Mouse (Mus musculus) lung, embryonic 14.5 days (tissue): ENCODE measurements at regions not wholly inside any gene's neighbourhood (a gene's known extent, or its start where the extent isn't known, plus 50 kb on each side); places are given as distances from the start of the nearest gene placed in this dataset.

ENCODE experiments used
- ATAC-seq: fragments of 200-750 bp; cut with Nextera tagmentation; 2 replicates; pipeline ENCODE4 v1.8.0; 2017; ENCODE audit warnings: mild to moderate bottlenecking, moderate TSS enrichment, moderate library complexity; ENCODE audit not compliant: insufficient read depth
- DNase-seq: peaks from one replicate; pipeline ENCODE4 v3.0.0-alpha.2; 2015
- H3K27ac ChIP-seq: fragments of 300-500 bp; sonication (generic); 2 replicates; pipeline ENCODE4 v1.5.1; 2014; ENCODE audit warnings: low read depth, mild to moderate bottlenecking, moderate library complexity
- H3K27me3 ChIP-seq: fragments of 300-500 bp; sonication (generic); 2 replicates; pipeline ENCODE4 v1.6.1; 2014; ENCODE audit warnings: low read length, control low read depth; ENCODE audit not compliant: insufficient read depth
- H3K36me3 ChIP-seq: fragments of 300-500 bp; sonication (generic); 2 replicates; pipeline ENCODE4 v1.6.1; 2014; ENCODE audit warnings: control low read depth; ENCODE audit not compliant: insufficient read depth
- H3K4me1 ChIP-seq: fragments of 300-500 bp; sonication (generic); 2 replicates; pipeline ENCODE4 v1.6.1; 2014; ENCODE audit warnings: antibody characterized with exemption, control low read depth; ENCODE audit not compliant: insufficient read depth
- H3K4me2 ChIP-seq: fragments of 300-500 bp; sonication (generic); 2 replicates; pipeline ENCODE4 v1.6.1; 2014; ENCODE audit warnings: mild to moderate bottlenecking
- H3K4me3 ChIP-seq: fragments of 300-500 bp; sonication (generic); 2 replicates; pipeline ENCODE4 v1.5.1; 2014; ENCODE audit warnings: low read depth, low read length
- H3K9ac ChIP-seq: fragments of 300-500 bp; sonication (generic); 2 replicates; pipeline ENCODE4 v1.6.1; 2014
- H3K9me3 ChIP-seq: fragments of 300-500 bp; sonication (generic); 2 replicates; pipeline ENCODE4 v1.6.1; 2016; ENCODE audit warnings: low read depth, low read length, control low read depth
- CTCF ChIP-seq: IDR thresholded peaks from 2 replicates; pipeline ENCODE4 v1.5.1; 2016; ENCODE audit warnings: antibody characterized with exemption, low read depth
- WGBS: fragments of 180-500 bp; shearing (Covaris S2); extraction: QIAGEN DNeasy Blood & Tissue Kit; methylation state at CpG from one replicate; pipeline ENCODE4 v1.1.7; 2014; 5-methylcytosine and 5-hydroxymethylcytosine counted together

DNA sequence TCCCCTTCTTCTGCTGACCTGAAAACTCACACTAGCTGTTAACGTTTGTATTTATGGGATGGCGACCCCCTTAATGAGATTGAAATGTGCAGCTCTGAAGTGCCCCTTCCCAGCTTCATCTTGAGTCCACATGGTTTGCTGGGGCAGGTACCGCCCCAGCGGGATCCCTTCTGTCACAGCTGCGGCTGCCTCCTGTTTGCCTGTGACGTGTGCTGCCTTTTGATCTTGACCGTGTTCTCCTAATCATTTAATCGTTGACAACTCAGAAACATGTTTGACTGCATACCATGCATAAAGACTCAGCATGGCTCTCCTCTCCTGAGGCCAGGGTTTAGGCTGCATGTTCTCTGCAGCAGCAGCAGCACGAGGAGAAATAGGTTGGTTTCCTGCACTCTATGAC is 511.5 kb downstream of the 1700129C05Rik start:
- Histone ChIP-seq H3K27me3 (no peaks in the 10 kb centered on the region), H3K36me3 (no peaks in the 10 kb centered on the region), H3K9ac (no peak overlapping the region), H3K4me1 (no peaks in the 10 kb centered on the region), H3K9me3 (no peaks in the 10 kb centered on the region), H3K4me3 (no peak overlapping the region), H3K27ac (no peak overlapping the region), H3K4me2 (no peak overlapping the region)
- WGBS, result 20% methylated on average over 9 of the region's 9 CpGs
- TF ChIP-seq CTCF, result no peak
- peak; percentile 50 for DNase-seq
- ATAC-seq, result no peak; the same call in 1 of the 2 replicates

DNA sequence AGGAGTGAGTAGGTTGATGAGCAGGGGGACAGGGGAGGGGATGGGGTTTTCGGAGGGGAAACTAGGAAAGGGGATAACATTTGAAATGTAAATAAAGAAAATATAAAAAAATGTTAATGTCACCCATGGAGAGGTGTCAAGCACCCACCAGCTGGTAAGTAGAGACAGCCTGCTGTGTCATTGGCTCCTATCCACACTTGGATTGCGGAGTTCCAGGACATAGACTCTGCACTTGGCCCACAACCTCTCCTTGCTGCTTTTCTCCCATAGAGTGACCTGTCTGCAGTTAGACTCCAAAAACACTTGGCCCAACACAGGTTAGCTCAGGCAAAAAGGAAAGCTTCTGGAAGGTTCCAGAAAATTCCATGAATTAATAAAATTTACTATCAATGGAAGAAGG is 514.4 kb downstream of the 1700129C05Rik start:
- H3K4me2 ChIP-seq, result no peak overlapping the region
- H3K36me3 ChIP-seq, result no peaks in the 10 kb centered on the region
- ATAC-seq (no peak), DNase-seq (no peak)
- no peaks in the 10 kb centered on the region for H3K9me3 ChIP-seq
- no peak overlapping the region for H3K4me3 ChIP-seq
- no peaks in the 10 kb centered on the region for H3K4me1 ChIP-seq
- no peaks in the 10 kb centered on the region for H3K27me3 ChIP-seq
- no peak overlapping the region for H3K9ac ChIP-seq
- 88% methylated on average over 2 of the region's 2 CpGs for WGBS
- no peak for TF ChIP-seq CTCF
- no peak overlapping the region for H3K27ac ChIP-seq

DNA sequence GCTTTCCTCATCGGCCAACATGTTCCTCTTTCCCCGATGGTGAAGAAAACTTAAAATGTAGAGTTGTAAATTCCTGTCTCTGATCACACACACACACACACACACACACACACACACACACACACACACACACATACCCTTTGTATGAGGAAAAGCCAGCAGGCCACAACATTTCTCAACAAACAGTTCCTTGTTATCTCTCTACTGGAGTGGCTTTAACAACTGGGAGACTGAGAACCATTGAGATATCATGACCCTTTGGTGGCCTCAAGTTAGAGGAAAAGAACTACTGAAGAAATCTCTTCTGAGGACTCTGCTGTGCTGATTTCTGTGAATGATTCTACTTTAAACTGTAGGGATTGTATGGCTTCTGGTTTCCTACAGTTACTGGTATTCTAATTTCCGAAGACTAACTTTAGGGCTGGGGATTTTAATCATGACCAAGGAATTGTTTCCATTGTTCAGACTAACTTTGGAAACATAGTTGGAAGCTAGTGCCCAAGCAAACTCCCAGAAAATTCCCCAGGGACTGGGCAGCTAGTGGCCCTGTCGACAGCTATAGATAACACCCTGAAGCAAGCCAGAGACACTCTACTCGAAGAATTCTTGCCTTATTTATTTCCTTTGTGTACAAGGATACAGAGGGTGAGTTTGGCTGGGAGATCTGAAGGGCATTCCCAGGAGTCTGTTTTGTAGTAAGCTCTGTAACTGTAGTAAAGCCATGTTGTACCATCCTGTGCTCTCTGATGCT is 516.0 kb downstream of the 1700129C05Rik start:
- no peak for TF ChIP-seq CTCF
- H3K4me2 ChIP-seq, result no peak overlapping the region
- H3K27me3 ChIP-seq, result no peaks in the 10 kb centered on the region
- DNase-seq (peak; percentile 11), ATAC-seq (no peak)
- no peak overlapping the region for H3K9ac ChIP-seq
- no peak overlapping the region for H3K27ac ChIP-seq
- H3K36me3 ChIP-seq, result no peaks in the 10 kb centered on the region
- H3K4me1 ChIP-seq, result no peaks in the 10 kb centered on the region
- 45% methylated on average over 5 of the region's 5 CpGs for WGBS
- no peak overlapping the region for H3K4me3 ChIP-seq
- H3K9me3 ChIP-seq, result no peaks in the 10 kb centered on the region

DNA sequence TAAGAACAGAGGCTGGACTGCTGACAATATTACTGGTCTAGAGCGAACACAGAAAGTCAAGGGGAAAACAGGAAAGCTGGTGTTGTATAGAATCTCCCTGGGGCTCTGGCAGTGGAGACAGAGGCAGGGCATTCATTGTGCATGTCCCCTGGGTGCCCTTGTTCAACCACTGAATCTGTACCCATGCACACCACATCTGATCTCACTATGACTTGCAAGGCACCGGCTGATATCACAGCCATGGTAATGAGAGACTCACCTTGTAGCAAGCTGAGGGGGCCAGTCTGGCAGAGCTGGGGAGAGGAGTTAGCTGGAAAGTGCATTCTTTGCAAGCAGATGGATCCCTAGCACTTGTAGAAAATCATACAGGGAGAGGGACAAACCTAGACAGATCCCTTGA is 522.5 kb downstream of the 1700129C05Rik start:
- Histone ChIP-seq H3K4me1 (peaks cover 10% of the 10 kb centered on the region; the same call in 1 of the 2 replicates), H3K4me2 (no peak overlapping the region), H3K9me3 (no peaks in the 10 kb centered on the region), H3K27ac (no peak overlapping the region), H3K4me3 (no peak overlapping the region), H3K9ac (no peak overlapping the region), H3K36me3 (no peaks in the 10 kb centered on the region), H3K27me3 (no peaks in the 10 kb centered on the region)
- 78% methylated on average over 2 of the region's 2 CpGs for WGBS
- DNase-seq (no peak), ATAC-seq (no peak)
- no peak for TF ChIP-seq CTCF

DNA sequence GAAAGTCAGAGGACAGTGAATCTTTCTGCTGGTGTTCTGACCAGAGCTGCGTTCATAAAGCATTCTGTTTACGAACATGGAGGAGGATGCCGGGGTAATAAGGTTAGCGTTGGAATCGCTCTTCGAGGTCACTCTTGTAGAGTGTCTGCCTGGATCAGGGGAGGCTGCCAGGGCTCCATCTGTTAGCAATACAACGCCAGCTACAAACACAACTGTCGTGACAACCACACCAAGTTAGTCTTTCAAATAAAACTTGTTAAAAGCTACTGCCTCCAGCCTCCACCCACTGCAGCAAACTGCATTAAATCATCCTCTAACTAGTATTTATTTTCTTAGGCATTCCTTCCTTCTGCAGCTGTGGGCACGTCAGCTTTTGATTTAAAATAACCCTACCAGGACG is 525.0 kb downstream of the 1700129C05Rik start:
- no peak overlapping the region for H3K4me3 ChIP-seq
- no peaks in the 10 kb centered on the region for H3K36me3 ChIP-seq
- no peaks in the 10 kb centered on the region for H3K9me3 ChIP-seq
- 27% methylated on average over 10 of the region's 10 CpGs for WGBS
- no peak for TF ChIP-seq CTCF
- no peaks in the 10 kb centered on the region for H3K27me3 ChIP-seq
- peaks cover 10% of the 10 kb centered on the region; the same call in 1 of the 2 replicates for H3K4me1 ChIP-seq
- no peak overlapping the region for H3K9ac ChIP-seq
- no peak overlapping the region for H3K27ac ChIP-seq
- ATAC-seq (no peak), DNase-seq (peak; percentile 24)
- H3K4me2 ChIP-seq, result no peak overlapping the region

DNA sequence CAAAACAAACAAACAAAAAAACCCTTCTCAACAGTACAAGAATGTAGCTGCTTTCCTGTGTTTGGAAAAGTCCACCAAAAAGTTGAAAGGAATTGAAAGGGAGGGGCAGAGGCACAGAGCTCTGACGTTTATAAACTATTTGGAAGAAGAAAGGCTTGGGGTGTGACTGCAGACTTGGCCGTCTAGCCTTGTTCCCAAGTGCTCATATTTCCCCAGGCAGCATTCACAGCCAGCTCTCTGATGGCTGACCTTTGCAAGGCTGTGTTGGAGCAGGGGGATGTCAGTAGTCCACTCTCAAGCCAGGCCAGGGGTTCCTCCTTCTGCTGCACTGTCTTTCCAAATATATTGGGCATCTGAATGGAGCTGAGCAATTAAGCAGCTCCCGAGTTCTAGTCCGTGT is 534.5 kb downstream of the 1700129C05Rik start:
- 44% methylated on average over 4 of the region's 4 CpGs for whole genome bisulfite sequencing
- H3K4me3 ChIP-seq, result no peak overlapping the region
- no peak overlapping the region for H3K27ac ChIP-seq
- H3K4me2 ChIP-seq, result no peak overlapping the region
- H3K27me3 ChIP-seq, result no peaks in the 10 kb centered on the region
- no peak for TF ChIP-seq CTCF
- H3K9ac ChIP-seq, result no peak overlapping the region
- no peaks in the 10 kb centered on the region for H3K36me3 ChIP-seq
- ATAC-seq (peak; percentile 69; the same call in 1 of the 2 replicates), DNase-seq (peak; percentile 67)
- H3K9me3 ChIP-seq, result no peaks in the 10 kb centered on the region
- peaks cover 8% of the 10 kb centered on the region; the same call in 1 of the 2 replicates for H3K4me1 ChIP-seq

DNA sequence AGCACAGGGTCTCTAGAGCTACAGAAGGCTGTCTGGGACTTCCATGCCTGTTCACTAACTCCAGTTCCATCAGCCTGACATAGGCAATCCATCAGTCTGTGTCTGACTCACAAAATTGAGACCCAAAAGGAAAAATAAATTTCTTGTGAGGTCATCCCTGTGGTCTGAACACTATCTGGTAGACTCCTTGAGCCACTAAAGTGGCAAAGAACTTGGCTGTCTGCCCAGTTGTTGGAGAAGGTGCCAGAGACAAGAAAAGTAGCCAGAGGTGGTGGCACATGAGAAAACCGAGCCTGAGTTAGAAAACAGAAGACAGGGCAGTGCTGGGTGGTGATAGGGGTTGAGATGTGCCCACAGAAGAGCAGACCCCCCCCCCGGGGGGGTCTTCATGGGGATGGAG is 535.0 kb downstream of the 1700129C05Rik start:
- WGBS, result 33% methylated on average over 2 of the region's 2 CpGs
- ATAC-seq, result peak; percentile 66; the same call in 1 of the 2 replicates

More for the DNA sequence above, 535.0 kb downstream of the 1700129C05Rik start:
- Histone ChIP-seq H3K9ac (no peak overlapping the region), H3K9me3 (no peaks in the 10 kb centered on the region), H3K4me3 (no peak overlapping the region), H3K4me1 (peaks cover 8% of the 10 kb centered on the region; the same call in 1 of the 2 replicates), H3K27ac (no peak overlapping the region), H3K36me3 (no peaks in the 10 kb centered on the region), H3K4me2 (no peak overlapping the region), H3K27me3 (no peaks in the 10 kb centered on the region)
- peak; percentile 75 for DNase-seq
- no peak for TF ChIP-seq CTCF
